Mouse (Mus musculus) liver, adult 2 months (tissue): ENCODE results near the gene Prss33.

Experiments used
- CTCF ChIP-seq: fragments of 200-500 bp; IDR thresholded peaks from 2 replicates; pipeline ENCODE4 v1.5.1; 2011; ENCODE audit warnings: low read depth, low read length, control low read depth
- POLR2A ChIP-seq: fragments of 200-500 bp; IDR thresholded peaks from 2 replicates; pipeline ENCODE4 v1.6.1; 2011; ENCODE audit warnings: low read length, control low read depth; ENCODE audit not compliant: insufficient read depth; ENCODE audit errors: extremely low read depth

- no peak for TF ChIP-seq CTCF
- TF ChIP-seq POLR2A: no peak
These were observed 22.1 kb upstream of the Prss33 start for GRCm38 (mm10) chr17:23857913-23858312.
